Mouse (Mus musculus): Measurements from ENCODE around the gene Cdc42ep3.

DNA sequence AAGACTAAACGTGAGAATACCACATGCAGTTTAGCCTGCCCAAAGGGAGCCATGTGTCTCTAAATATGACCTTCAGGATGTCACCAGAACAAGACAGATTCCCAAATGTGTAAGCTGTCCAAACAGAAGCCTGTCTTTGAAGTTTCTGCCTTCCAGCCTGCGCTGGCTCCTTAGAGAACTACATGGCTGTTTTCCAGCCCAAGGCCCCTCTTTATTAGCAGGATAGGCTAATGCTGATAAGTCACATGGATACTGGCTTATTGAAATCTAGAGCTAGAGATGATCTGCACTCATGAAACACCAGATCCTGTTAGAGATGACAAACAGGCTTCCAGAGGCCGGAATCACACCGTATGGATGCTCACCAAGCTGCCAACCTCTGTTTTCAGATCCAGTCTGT lies 5.5 kb downstream of the Cdc42ep3 start:
- TF ChIP-seq CEBPB (IDR thresholded peaks at IDR 0.05; ENCODE audit: low read depth) (no peak), CTCF (IDR thresholded peaks at IDR 0.05; ENCODE audit: control insufficient read depth, insufficient read depth, insufficient read length) (no peak)
